Mouse (Mus musculus) large intestine, adult 2 months (tissue): Measurements from ENCODE around the gene Arpc4. TPM values are rescaled to one million over a fixed set of nuclear protein-coding genes. Genes with fewer than 3 reads are reported as not detected.
A peak's percentile ranks its signal among the peaks of the same experiment; 100 is the strongest.

Experiments used
- DNase-seq: peaks from one replicate; pipeline ENCODE4 v3.0.0-alpha.2; 2012; ENCODE audit warnings: low read depth, low spot score
- WGBS: fragments of 180-500 bp; shearing (Covaris S2); methylation state at CpG from one replicate; pipeline ENCODE4 v1.1.7; 2018; 5-methylcytosine and 5-hydroxymethylcytosine counted together
- polyA plus RNA-seq: library from polyadenylated mRNA; depleted of rRNA; stranded (reverse); fragments of >200 nt; gene quantifications from 2 replicates; pipeline ENCODE4 v1.2.3, GENCODE M21; 2012

Gene Arpc4
- polyA plus RNA-seq, 1 experiment = 131 TPM

DNA sequence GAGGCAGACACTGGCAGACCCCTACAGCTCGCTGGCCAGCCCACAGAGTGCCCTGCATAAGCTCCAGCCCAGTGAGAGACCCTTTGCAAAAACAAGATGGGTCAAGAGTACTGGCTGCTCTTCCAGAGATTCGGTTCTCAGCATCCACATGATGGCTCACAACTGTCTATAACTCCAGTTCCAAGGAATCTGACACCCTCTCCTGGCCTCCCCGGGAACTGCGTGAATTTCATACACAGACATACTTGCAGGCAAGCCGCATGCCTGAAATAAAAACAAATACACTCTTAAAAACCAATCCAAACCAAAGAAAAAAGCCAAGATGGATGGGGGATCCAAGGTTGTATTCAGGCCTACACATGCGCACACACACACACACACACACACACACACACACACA is 17.6 kb downstream of the Arpc4 start:
- DNase-seq = no peak
- 91% methylated on average over 6 of the region's 6 CpGs for WGBS

- 53% methylated on average over 10 of the region's 10 CpGs for WGBS
- no peak for DNase-seq
Measured at GRCm38 (mm10) chr6:113396270-113397030, 18.5 kb downstream of the Arpc4 start.

- WGBS = 94% methylated on average over 13 of the region's 13 CpGs
- DNase-seq = no peak
Measured at GRCm38 (mm10) chr6:113402094-113402493, 24.2 kb downstream of the Arpc4 start.

- WGBS = 63% methylated on average over 12 of the region's 12 CpGs
Measured at GRCm38 (mm10) chr6:113404649-113405448, 26.9 kb downstream of the Arpc4 start.

GRCm38 (mm10) chr6:113405483-113405882 is 27.6 kb downstream of the Arpc4 start:
- WGBS = 87% methylated on average over 6 of the region's 6 CpGs
- no peak for DNase-seq

More at GRCm38 (mm10) chr6:113404649-113405448, 26.9 kb downstream of the Arpc4 start:
- no peak for DNase-seq

GRCm38 (mm10) chr6:113406683-113407082 is 28.8 kb downstream of the Arpc4 start:
- 91% methylated on average over 9 of the region's 9 CpGs for WGBS

GRCm38 (mm10) chr6:113410001-113410400 is 32.1 kb downstream of the Arpc4 start:
- 62% methylated on average over 1 of the region's 1 CpGs for WGBS
- no peak for DNase-seq

More at GRCm38 (mm10) chr6:113406683-113407082, 28.8 kb downstream of the Arpc4 start:
- DNase-seq = no peak

DNA sequence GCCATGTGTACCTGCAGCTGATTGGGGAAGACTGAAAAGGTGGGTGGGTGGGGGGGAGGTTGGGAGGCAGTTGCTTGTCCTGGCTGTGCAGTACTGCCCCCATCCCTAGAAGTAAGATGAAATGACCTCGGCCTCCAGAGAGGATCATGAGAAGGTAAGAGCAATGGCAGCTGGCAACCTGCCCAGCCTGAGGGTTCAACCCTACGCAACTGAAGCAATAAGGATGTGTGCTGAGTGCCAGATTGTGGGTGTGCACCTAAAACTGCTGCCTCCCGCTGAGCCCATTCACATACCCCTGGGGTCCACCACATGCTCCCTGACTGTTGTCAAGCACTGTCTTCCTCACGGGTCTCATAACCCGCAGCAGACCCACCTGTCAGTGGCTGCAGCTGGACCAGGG is 38.5 kb downstream of the Arpc4 start:
- WGBS = 33% methylated on average over 5 of the region's 5 CpGs
- peak; percentile 64 for DNase-seq

DNA sequence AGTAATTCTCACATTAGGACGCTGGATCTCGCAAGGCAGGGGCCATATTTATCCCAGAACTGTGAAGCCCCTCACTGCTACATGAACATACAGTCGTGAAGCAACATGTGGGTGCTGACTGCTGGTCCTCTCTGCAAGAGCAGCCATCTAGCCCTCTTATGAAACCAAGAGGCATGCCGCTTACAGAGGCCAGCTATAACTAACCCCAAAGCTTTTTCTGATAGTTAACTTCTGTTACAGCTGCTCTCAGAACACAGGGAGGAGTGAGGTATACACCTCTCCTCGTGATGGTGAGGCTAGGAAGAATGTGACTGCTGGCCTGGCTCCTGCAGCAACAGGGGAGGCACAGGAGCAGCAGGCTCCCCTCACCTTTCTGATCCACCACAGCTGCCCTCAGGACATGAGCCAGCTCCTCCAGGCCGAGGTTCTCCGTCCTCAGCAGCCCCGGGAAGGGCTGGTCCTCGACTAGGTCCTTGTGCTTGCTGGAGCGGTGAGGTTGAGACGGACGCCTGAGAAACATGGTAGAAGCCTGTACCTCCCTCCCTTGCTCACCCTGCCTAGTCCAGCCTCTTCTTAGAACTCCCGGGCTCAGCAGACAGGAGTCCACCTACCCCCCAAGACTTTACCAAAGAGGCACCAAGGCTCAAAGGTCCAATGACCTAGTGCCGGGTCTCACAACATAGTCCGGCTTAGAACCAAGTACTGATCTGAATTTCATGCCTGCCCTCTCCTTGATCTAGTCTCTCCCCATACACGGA is 40.7 kb downstream of the Arpc4 start:
- WGBS = 8% methylated on average over 16 of the region's 16 CpGs
- no peak for DNase-seq

DNA sequence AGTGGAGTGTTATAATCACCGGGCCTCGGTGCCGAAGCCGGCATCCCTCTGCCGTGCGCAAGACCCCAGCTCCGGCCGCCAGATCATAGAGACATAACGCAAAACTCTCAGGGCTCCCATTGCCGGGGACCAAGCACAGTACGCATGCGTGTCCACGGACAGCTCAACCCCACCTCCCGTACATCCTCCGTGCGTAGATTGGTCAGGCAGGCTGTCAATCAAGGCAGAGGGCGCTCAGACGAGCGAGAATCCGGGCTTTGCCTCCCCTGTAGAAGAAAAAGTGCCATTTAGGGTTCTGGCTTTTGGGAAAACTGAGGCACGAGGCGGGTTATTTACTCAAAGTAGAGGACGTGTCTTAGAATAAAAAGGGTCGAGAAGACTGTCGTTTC is 41.3 kb downstream of the Arpc4 start, which contains the start of gene Rpusd3:
Gene Rpusd3, minus strand, starts transcription at position 142 of the 389 bp plus-strand sequence.
- peak; percentile 100 for DNase-seq
- WGBS = under 1% methylated on average over 25 of the region's 25 CpGs

DNA sequence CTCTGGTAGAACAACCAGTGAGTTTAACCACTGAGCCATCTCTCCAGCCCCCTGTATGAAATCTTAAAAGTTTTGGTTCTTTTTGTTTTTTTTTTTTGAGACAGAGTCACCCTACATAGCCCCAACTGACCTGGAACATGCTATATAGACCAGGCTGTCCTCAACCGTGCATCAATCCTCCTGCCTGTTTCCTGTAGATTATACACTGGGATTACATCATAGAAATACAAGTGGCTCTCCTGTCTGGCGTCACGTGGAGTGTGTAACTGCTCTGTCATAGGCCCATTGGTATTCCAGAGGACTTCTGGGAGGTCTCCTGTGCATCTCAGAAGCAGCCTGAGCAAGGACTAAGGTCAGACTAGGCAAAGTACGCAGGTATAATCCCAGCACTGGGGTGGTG is 45.1 kb downstream of the Arpc4 start:
- 63% methylated on average over 4 of the region's 4 CpGs for WGBS
- DNase-seq = no peak

DNA sequence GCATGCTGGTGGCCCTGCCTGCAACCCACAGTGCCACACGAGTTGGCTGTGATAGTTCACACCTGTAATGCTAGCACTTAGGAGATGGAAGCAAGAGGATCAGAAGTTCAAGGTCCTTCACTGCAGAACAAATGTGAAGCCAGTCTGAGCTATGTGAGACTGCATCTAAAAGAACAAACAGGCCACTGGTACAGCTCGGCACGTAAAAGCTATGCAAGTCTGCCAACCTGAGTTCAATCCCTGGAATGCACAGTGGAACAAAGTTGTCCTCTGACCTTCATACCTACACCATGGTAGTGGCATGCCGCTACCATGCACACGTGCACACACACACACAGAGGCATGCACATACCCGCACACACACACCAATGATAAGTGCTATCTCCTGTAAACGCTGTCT is 46.3 kb downstream of the Arpc4 start:
- WGBS = 80% methylated on average over 7 of the region's 7 CpGs
- DNase-seq = no peak

DNA sequence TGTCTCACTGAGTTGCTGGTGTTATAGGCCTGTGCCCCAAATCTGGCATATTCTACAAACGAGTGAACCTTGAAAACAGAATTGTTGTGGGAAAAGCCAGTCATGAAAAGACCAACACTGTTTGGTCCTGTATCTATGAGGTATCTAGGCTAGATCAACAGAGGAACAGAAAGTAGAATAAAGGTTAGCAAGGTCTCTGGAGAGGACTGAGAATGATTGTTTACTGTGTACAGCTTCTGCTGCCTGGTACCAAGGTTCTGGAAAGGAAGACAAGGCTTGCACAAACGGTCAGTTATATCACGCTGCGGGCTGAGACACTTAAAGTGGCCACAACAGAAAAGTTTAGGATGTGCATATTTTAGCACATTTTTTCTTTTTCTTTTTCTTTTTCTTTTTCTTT is 48.8 kb downstream of the Arpc4 start:
- WGBS = 87% methylated on average over 4 of the region's 4 CpGs
- DNase-seq = no peak

DNA sequence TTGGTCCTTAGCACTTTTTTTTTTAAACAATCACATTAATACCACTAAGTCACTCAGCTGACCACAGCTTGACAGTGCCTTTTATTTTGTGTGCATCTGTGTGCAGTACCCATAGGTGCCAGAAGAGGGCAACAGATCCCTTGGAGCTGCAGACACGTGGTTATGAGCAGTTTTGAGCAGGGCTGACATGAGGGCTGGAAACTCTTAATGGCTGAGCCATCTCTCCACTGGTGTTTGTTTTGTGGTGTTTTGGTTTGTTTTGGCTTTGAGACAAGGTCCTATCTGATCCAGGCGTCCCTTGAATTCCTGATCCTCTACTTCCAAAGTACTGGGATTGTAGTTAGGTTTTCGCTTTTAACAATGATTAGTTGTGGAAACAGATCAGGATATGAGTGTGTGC is 49.5 kb downstream of the Arpc4 start:
- DNase-seq = no peak
- 40% methylated on average over 3 of the region's 3 CpGs for WGBS

GRCm38 (mm10) chr6:113428006-113428405 is 50.1 kb downstream of the Arpc4 start:
- 89% methylated on average over 16 of the region's 16 CpGs for WGBS
- DNase-seq = no peak

- DNase-seq = no peak
Measured at GRCm38 (mm10) chr6:113429965-113430364, 52.0 kb downstream of the Arpc4 start.

DNA sequence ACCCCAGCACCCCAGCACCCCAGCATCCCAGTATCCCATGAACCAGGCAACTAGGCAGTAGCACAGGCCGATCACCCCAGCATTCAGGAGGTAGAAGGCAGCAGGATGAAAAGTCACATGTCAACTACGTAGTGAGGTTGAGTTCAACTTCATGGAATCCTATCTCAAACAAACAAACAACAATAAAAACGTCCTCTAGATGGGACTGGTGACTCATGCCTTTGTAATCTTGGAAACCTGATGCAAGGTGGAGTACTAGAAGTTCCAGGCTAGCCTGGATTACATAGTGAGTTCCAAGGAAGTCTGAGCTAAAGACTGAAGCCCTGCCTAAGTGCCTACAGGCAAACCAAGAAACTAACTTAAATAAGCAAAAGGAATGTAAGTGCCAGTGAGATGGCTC is 52.9 kb downstream of the Arpc4 start:
- 30% methylated on average over 3 of the region's 3 CpGs for WGBS
- DNase-seq = peak; percentile 28

More at GRCm38 (mm10) chr6:113429965-113430364, 52.0 kb downstream of the Arpc4 start:
- 66% methylated on average over 3 of the region's 3 CpGs for WGBS

DNA sequence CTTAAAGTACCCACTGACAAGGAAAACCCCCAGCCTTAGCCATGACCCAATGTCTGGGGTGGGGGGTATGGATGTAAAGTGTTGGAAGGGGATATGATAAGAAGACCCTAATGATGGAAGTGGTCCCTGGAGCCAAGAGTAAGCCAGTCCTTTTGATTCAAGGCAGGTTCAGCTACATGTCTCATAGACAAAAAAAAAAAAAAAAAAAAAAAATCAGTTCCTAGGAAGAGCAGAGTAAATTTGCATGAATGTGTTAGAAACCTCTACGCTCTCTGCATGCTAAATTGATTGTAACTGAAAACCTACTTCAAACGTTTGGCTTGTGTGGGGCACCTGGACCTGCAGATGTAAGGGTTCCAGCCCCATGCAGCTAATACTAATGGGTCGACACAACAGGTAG is 53.9 kb downstream of the Arpc4 start:
- no peak for DNase-seq
- WGBS = 63% methylated on average over 3 of the region's 3 CpGs

GRCm38 (mm10) chr6:113433661-113434060 is 55.7 kb downstream of the Arpc4 start:
- 75% methylated on average over 3 of the region's 3 CpGs for WGBS
- DNase-seq = no peak

DNA sequence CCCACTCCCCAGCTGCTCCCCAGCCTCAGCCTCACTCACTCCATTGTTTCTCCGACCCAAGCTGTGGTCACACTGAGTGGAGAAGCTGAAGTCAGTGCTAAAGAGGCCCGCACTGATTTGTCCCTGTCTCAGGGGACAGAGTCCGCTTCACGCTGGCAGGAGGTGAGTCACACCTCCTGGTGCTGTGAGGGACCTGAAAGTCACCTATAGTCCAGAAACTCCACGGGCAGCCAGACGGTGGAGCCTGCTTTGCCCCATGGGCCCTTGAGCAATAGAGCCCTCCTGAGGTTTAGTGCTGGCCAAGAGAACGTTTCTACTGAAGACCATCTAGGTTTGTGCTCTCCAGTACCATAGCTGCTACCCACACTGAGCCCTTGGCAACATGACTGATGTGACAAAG is 56.8 kb downstream of the Arpc4 start:
- 24% methylated on average over 7 of the region's 7 CpGs for WGBS
- peak; percentile 28 for DNase-seq
